Mouse (Mus musculus): Measurements from ENCODE around the gene Morn4. TPM values are rescaled to one million over a fixed set of nuclear protein-coding genes. Genes with fewer than 3 reads are reported as not detected.
A peak's percentile ranks its signal among the peaks of the same experiment; 100 is the strongest.

The Morn4 gene
- polyA plus RNA-seq, 1 experiment from 2014 or later: 24.2 TPM

DNA sequence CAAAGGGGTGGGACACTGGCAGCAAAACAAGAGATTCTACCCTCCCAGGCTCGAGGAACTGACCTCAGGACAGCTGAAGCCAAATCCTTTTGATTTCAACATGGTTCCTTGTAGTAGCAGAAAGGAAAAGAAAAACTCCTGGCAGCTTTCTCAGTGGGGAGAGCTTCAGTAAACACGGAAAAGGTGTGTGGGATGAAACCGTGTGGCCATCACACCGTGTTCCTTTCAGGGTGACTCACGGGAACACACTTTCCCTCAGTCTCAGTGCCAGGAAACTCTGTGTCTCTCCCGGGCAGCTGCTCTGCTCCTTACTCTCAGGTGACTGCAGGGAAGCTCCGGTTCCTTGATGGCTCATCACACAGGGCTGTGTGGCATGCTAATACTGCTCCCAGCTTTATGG is 27.7 kb downstream of the Morn4 start:
- Histone ChIP-seq H3K36me3 (ENCODE audit: control insufficient read depth, insufficient read depth, low read length) (no peaks in the 10 kb centered on the region), H3K4me1 (replicated peaks; ENCODE audit: control insufficient read depth, insufficient read depth, low read length) (no peaks in the 10 kb centered on the region), H3K9me3 (ENCODE audit: control insufficient read depth, low read length) (no peaks in the 10 kb centered on the region), H3K4me3 (ENCODE audit: low read depth, low read length) (no peak overlapping the region), H3K27me3 (replicated peaks; ENCODE audit: control insufficient read depth, insufficient read depth, low read length) (no peaks in the 10 kb centered on the region), H3K4me2 (ENCODE audit: low read length) (no peak overlapping the region), H3K9ac (ENCODE audit: low read length) (no peak overlapping the region), H3K27ac (ENCODE audit: low read depth) (no peak overlapping the region)
- DNase-seq (ENCODE audit: low spot score) (peak; percentile 47), ATAC-seq (replicated peaks; ENCODE audit: low FRiP score, low TSS enrichment, low read depth) (no peak)
- 63% methylated on average over 7 of the region's 7 CpGs for WGBS

GRCm38 (mm10) chr19:42056719-42057409 is 29.3 kb downstream of the Morn4 start:
- no peaks in the 10 kb centered on the region for H3K9me3 ChIP-seq (ENCODE audit: control insufficient read depth, low read length)
- no peak overlapping the region for H3K4me3 ChIP-seq (ENCODE audit: low read depth, low read length)
- H3K4me2 ChIP-seq (ENCODE audit: low read length): no peak overlapping the region
- no peaks in the 10 kb centered on the region for H3K36me3 ChIP-seq (ENCODE audit: control insufficient read depth, insufficient read depth, low read length)
- H3K4me1 ChIP-seq (replicated peaks; ENCODE audit: control insufficient read depth, insufficient read depth, low read length): no peaks in the 10 kb centered on the region
- ATAC-seq (replicated peaks; ENCODE audit: low FRiP score, low TSS enrichment, low read depth) (no peak), DNase-seq (ENCODE audit: low spot score) (peak; percentile 46)
- no peak overlapping the region for H3K27ac ChIP-seq (ENCODE audit: low read depth)
- no peaks in the 10 kb centered on the region for H3K27me3 ChIP-seq (replicated peaks; ENCODE audit: control insufficient read depth, insufficient read depth, low read length)
- no peak overlapping the region for H3K9ac ChIP-seq (ENCODE audit: low read length)
- WGBS: 77% methylated on average over 6 of the region's 6 CpGs

DNA sequence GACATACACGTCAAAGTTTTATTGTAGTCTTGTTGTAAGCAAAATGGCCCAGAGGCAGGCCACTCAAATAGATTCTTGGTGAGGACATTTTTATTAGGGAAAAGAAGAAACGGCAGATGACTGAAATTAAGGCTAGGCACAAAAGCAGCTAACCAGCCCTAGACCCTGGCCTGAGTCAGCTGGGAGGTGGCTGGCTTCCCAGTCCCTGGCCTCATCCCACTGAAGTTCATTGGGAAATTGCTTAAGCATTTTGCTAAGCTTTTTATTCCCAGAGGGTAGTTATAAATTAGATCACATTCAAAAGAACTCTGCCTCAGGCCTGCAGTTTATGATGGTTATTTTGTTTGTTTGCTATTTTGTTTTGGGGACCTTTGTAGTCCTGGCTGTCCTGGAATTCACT is 30.3 kb downstream of the Morn4 start:
- no peaks in the 10 kb centered on the region for H3K9me3 ChIP-seq (ENCODE audit: control insufficient read depth, low read length)
- no peaks in the 10 kb centered on the region for H3K36me3 ChIP-seq (ENCODE audit: control insufficient read depth, insufficient read depth, low read length)
- no peak overlapping the region for H3K9ac ChIP-seq (ENCODE audit: low read length)
- no peak overlapping the region for H3K27ac ChIP-seq (ENCODE audit: low read depth)
- H3K4me1 ChIP-seq (replicated peaks; ENCODE audit: control insufficient read depth, insufficient read depth, low read length): no peaks in the 10 kb centered on the region
- no peaks in the 10 kb centered on the region for H3K27me3 ChIP-seq (replicated peaks; ENCODE audit: control insufficient read depth, insufficient read depth, low read length)
- no peak overlapping the region for H3K4me2 ChIP-seq (ENCODE audit: low read length)
- ATAC-seq (replicated peaks; ENCODE audit: low FRiP score, low TSS enrichment, low read depth): no peak
- DNase-seq (ENCODE audit: low spot score): no peak
- no peak overlapping the region for H3K4me3 ChIP-seq (ENCODE audit: low read depth, low read length)
- 76% methylated on average over 2 of the region's 2 CpGs for WGBS

DNA sequence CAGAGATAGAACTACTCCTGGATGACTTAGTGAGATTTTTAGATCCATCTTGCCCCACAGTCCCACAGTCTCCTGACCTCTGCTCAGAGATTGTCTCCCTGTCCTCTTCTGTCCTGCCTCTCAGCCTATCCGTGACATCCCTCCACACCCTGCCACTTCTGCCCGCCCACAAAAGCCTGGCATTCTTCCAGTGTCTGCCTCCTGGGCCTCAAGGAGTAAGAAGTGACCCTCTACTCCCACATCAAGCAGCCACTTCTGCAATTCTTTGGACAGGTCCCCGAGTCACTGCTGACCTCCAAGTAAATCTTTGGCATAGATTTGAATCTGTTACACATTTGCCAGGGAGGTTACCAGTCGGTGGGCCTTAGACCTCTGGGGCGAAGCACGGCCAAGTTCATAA is 31.9 kb downstream of the Morn4 start:
- WGBS: 74% methylated on average over 6 of the region's 6 CpGs
- no peak for DNase-seq (ENCODE audit: low spot score)
- Histone ChIP-seq H3K27ac (ENCODE audit: low read depth) (no peak overlapping the region), H3K9me3 (ENCODE audit: control insufficient read depth, low read length) (no peaks in the 10 kb centered on the region), H3K36me3 (ENCODE audit: control insufficient read depth, insufficient read depth, low read length) (no peaks in the 10 kb centered on the region), H3K4me1 (replicated peaks; ENCODE audit: control insufficient read depth, insufficient read depth, low read length) (no peaks in the 10 kb centered on the region), H3K4me3 (ENCODE audit: low read depth, low read length) (no peak overlapping the region), H3K27me3 (replicated peaks; ENCODE audit: control insufficient read depth, insufficient read depth, low read length) (no peaks in the 10 kb centered on the region), H3K4me2 (ENCODE audit: low read length) (no peak overlapping the region), H3K9ac (ENCODE audit: low read length) (no peak overlapping the region)
- no peak for ATAC-seq (replicated peaks; ENCODE audit: low FRiP score, low TSS enrichment, low read depth)

DNA sequence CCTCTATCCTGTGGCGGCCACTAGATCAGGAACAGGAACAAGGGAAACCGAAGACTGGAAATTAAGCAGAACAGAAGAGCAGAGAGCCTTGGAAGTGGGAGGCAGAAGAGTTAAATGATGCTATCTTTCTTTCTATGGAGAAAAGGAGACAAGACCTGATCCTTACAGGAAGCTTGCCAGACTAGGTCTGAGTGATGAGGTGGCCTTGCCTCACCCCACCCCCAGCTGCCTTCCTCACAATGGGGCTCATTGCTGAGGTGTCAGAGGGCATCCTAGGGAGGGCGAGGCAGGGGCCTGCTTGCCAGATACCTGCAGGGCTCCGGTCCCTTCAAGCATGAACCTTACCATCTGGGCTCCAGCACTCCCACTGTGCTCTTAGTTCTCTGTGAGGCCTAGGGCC is 34.2 kb downstream of the Morn4 start, which contains the start of gene 4933411K16Rik:
4933411K16Rik (plus strand) TSS at position 301 of the 400 bp plus-strand sequence.
- no peak within 1 kb of the TSS for H3K4me2 ChIP-seq (ENCODE audit: low read length)
- WGBS: 60% methylated on average over 4 of the region's 4 CpGs
- H3K27ac ChIP-seq (ENCODE audit: low read depth): no peak within 1 kb of the TSS
- H3K9ac ChIP-seq (ENCODE audit: low read length): no peak within 1 kb of the TSS
- DNase-seq (ENCODE audit: low spot score): no peak
- no peak within 1 kb of the TSS for H3K4me3 ChIP-seq (ENCODE audit: low read depth, low read length)
- no peaks in the 10 kb centered on the region for H3K9me3 ChIP-seq (ENCODE audit: control insufficient read depth, low read length)
- no peaks in the 10 kb centered on the region for H3K4me1 ChIP-seq (replicated peaks; ENCODE audit: control insufficient read depth, insufficient read depth, low read length)
- no peaks in the 10 kb centered on the region for H3K36me3 ChIP-seq (ENCODE audit: control insufficient read depth, insufficient read depth, low read length)
- ATAC-seq (replicated peaks; ENCODE audit: low FRiP score, low TSS enrichment, low read depth): no peak
- H3K27me3 ChIP-seq (replicated peaks; ENCODE audit: control insufficient read depth, insufficient read depth, low read length): no peaks in the 10 kb centered on the region

DNA sequence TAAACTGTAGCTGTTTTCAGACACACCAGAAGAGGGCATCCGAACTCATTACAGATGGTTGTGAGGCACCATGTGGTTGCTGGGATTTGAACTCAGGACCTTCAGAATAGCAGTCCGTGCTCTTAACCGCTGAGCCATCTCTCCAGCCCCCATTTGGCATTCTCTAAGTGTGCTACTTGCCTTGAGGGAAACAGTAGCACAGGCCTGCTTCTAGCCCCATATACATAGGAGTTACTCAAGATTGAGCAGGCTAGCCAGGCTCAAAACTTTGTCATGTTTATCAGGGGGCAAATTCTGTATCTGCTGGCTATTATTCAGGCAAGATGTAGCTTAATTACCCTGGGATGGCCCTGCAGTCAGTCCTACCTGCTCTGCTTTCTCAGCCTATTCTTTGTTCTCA is 34.8 kb downstream of the Morn4 start:
- Histone ChIP-seq H3K4me3 (ENCODE audit: low read depth, low read length) (no peak overlapping the region), H3K4me1 (replicated peaks; ENCODE audit: control insufficient read depth, insufficient read depth, low read length) (no peaks in the 10 kb centered on the region), H3K4me2 (ENCODE audit: low read length) (no peak overlapping the region), H3K9me3 (ENCODE audit: control insufficient read depth, low read length) (no peaks in the 10 kb centered on the region), H3K9ac (ENCODE audit: low read length) (no peak overlapping the region), H3K36me3 (ENCODE audit: control insufficient read depth, insufficient read depth, low read length) (no peaks in the 10 kb centered on the region), H3K27ac (ENCODE audit: low read depth) (no peak overlapping the region), H3K27me3 (replicated peaks; ENCODE audit: control insufficient read depth, insufficient read depth, low read length) (no peaks in the 10 kb centered on the region)
- 82% methylated on average over 3 of the region's 3 CpGs for WGBS
- no peak for DNase-seq (ENCODE audit: low spot score)
- no peak for ATAC-seq (replicated peaks; ENCODE audit: low FRiP score, low TSS enrichment, low read depth)

GRCm38 (mm10) chr19:42050251-42050650 is 35.9 kb downstream of the Morn4 start:
- no peak for ATAC-seq (replicated peaks; ENCODE audit: low FRiP score, low TSS enrichment, low read depth)
- Histone ChIP-seq H3K27me3 (replicated peaks; ENCODE audit: control insufficient read depth, insufficient read depth, low read length) (no peaks in the 10 kb centered on the region), H3K4me3 (ENCODE audit: low read depth, low read length) (no peak overlapping the region), H3K36me3 (ENCODE audit: control insufficient read depth, insufficient read depth, low read length) (no peaks in the 10 kb centered on the region), H3K4me1 (replicated peaks; ENCODE audit: control insufficient read depth, insufficient read depth, low read length) (peaks cover 4% of the 10 kb centered on the region), H3K9me3 (ENCODE audit: control insufficient read depth, low read length) (no peaks in the 10 kb centered on the region), H3K9ac (ENCODE audit: low read length) (no peak overlapping the region), H3K4me2 (ENCODE audit: low read length) (no peak overlapping the region), H3K27ac (ENCODE audit: low read depth) (no peak overlapping the region)
- 80% methylated on average over 1 of the region's 1 CpGs for WGBS
- no peak for DNase-seq (ENCODE audit: low spot score)

GRCm38 (mm10) chr19:42045269-42046102 is 40.7 kb downstream of the Morn4 start, which contains the start of gene Hoga1:
TSS of gene Hoga1 (plus strand) at chr19:42045610.
- no peak within 1 kb of the TSS for H3K27ac ChIP-seq (ENCODE audit: low read depth)

More at GRCm38 (mm10) chr19:42045269-42046102, 40.7 kb downstream of the Morn4 start, which contains the start of gene Hoga1:
- Histone ChIP-seq H3K9ac (ENCODE audit: low read length) (peak within 1 kb of the TSS; percentile 42), H3K4me1 (replicated peaks; ENCODE audit: control insufficient read depth, insufficient read depth, low read length) (peaks cover 4% of the 10 kb centered on the region), H3K9me3 (ENCODE audit: control insufficient read depth, low read length) (no peaks in the 10 kb centered on the region), H3K4me2 (ENCODE audit: low read length) (peak within 1 kb of the TSS; percentile 56), H3K4me3 (ENCODE audit: low read depth, low read length) (peak within 1 kb of the TSS; percentile 29; the same call in 1 of the 2 replicates), H3K36me3 (ENCODE audit: control insufficient read depth, insufficient read depth, low read length) (no peaks in the 10 kb centered on the region), H3K27me3 (replicated peaks; ENCODE audit: control insufficient read depth, insufficient read depth, low read length) (no peaks in the 10 kb centered on the region)
- DNase-seq (ENCODE audit: low spot score): peak; percentile 78
- WGBS: 19% methylated on average over 23 of the region's 23 CpGs
- ATAC-seq (replicated peaks; ENCODE audit: low FRiP score, low TSS enrichment, low read depth): peak; percentile 94

Measured in intestine, embryonic 14.5 days (tissue).